Mouse (Mus musculus): ENCODE data around the gene Slc46a2.

- no peak for TF ChIP-seq POLR2A (IDR thresholded peaks at IDR 0.05; ENCODE audit: insufficient read depth, low read depth, low read length)
- TF ChIP-seq CTCF (IDR thresholded peaks at IDR 0.05; ENCODE audit: insufficient read depth, low read depth, low read length) = no peak
These were observed 17.8 kb upstream of the Slc46a2 start for GRCm38 (mm10) chr4:59932505-59933281.

Data from olfactory bulb, adult 2 months (tissue).